Mouse (Mus musculus) stomach, embryonic 14.5 days (tissue): Measurements from ENCODE around the gene Jam2. TPM values are rescaled to one million over a fixed set of nuclear protein-coding genes. Genes with fewer than 3 reads are reported as not detected.

Experiments
- ATAC-seq: fragments of 200-750 bp; cut with Nextera tagmentation; 2 replicates; pipeline ENCODE4 v1.8.0; 2017; ENCODE audit warnings: low read depth, moderate TSS enrichment; ENCODE audit not compliant: insufficient number of reproducible peaks, insufficient read depth, low FRiP score
- H3K27ac ChIP-seq: fragments of 300-500 bp; sonication (generic); 2 replicates; pipeline ENCODE4 v1.5.1; 2014; ENCODE audit warnings: mild to moderate bottlenecking, low read length, moderate library complexity, mixed read lengths
- H3K27me3 ChIP-seq: fragments of 300-500 bp; sonication (generic); 2 replicates; pipeline ENCODE4 v1.6.1; 2014; ENCODE audit warnings: low read length, control low read depth, mixed read lengths; ENCODE audit not compliant: control insufficient read depth, insufficient read depth
- H3K36me3 ChIP-seq: fragments of 300-500 bp; sonication (generic); 2 replicates; pipeline ENCODE4 v1.6.1; 2014; ENCODE audit warnings: mild to moderate bottlenecking, control low read depth, low read length, moderate library complexity, mixed read lengths; ENCODE audit not compliant: control insufficient read depth, insufficient read depth
- H3K4me1 ChIP-seq: fragments of 300-500 bp; sonication (generic); 2 replicates; pipeline ENCODE4 v1.6.1; 2014; ENCODE audit warnings: low read length, control low read depth, mixed read lengths; ENCODE audit not compliant: control insufficient read depth, insufficient read depth
- H3K4me2 ChIP-seq: fragments of 300-500 bp; sonication (generic); replicated peaks from 2 replicates; pipeline ENCODE4 v1.6.1; 2014; ENCODE audit warnings: low read depth, low read length, control low read depth
- H3K4me3 ChIP-seq: fragments of 300-500 bp; sonication (generic); 2 replicates; pipeline ENCODE4 v1.5.1; 2014; ENCODE audit warnings: low read depth, low read length, control low read depth
- H3K9ac ChIP-seq: fragments of 300-500 bp; sonication (generic); replicated peaks from 2 replicates; pipeline ENCODE4 v1.6.1; 2014; ENCODE audit warnings: low read depth, mild to moderate bottlenecking, control low read depth, low read length, moderate library complexity, mixed read lengths
- H3K9me3 ChIP-seq: fragments of 300-500 bp; sonication (generic); 2 replicates; pipeline ENCODE4 v1.6.1; 2016; ENCODE audit warnings: low read depth, low read length, control low read depth; ENCODE audit not compliant: control insufficient read depth
- WGBS: fragments of 180-500 bp; shearing (Covaris S2); extraction: QIAGEN DNeasy Blood & Tissue Kit; methylation state at CpG from one replicate; pipeline ENCODE4 v1.1.7; 2014; 5-methylcytosine and 5-hydroxymethylcytosine counted together
- polyA plus RNA-seq: library from polyadenylated mRNA; unstranded; fragments of >200 nt; fragmentation: Nextera tagmentation; extraction: Ambion mirVana; gene quantifications from 2 replicates; pipeline ENCODE4 v1.2.1, GENCODE M21; 2014

Jam2 gene
- polyA plus RNA-seq, 1 experiment from 2014 or later = 5.2 TPM

DNA sequence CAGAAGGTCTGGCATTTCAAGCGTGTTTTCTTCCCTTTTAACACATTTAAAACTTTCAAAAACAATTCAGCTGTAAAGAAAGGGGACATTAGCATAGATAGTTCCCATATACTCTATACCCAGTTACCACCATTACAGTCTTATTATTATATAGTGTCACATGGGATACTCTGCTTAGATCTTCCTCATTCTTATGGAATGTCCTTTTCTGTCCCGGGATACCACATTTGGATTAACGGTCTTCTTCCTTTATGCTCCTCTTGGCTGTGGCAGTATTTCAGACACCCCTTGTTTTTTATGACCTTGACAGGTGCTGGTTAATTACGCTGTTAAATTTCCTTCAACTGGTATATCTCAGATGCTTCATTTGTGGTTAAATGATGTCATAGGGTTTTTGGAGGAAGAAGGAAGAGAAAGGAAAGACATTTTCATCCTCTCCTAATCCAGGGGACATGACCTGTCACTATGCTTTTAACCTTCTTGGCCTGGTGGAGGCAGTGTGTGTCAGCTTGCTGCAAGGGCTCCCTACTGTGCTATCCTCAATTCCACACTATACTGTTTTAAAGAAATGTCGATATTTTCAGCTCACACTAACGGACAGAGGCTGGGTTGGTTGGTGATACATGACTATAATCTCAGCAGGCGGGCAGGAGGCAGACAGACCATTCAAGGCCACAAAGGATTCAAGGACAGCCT is 2.3 kb downstream of the Jam2 start:
- WGBS = 63% methylated on average over 7 of the region's 7 CpGs
- Histone ChIP-seq H3K9me3 (peaks cover 7% of the 10 kb centered on the region; the same call in 1 of the 2 replicates), H3K4me1 (no peaks in the 10 kb centered on the region), H3K4me2 (no peak overlapping the region), H3K9ac (no peak overlapping the region), H3K36me3 (no peaks in the 10 kb centered on the region), H3K4me3 (no peak overlapping the region), H3K27ac (no peak overlapping the region), H3K27me3 (no peaks in the 10 kb centered on the region)
- ATAC-seq = no peak

DNA sequence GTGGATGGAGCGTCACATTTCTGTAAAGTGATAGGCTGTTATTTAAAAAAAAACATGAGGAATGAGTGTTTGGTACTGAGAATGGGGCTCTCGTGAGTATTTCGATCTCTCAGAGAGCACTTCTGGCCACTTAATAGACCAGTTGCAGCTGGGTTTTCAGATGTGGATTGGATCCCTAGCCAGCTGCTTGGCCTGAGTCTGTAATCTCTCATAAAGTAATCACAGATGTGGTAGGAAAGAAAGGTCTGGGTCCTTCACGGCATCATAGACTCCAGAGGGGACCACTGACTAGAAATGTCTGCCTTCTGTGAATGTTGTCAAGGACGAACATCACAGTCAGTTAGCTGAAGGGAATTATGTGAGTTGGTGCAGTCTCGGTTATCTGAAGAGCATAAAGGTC is 4.5 kb downstream of the Jam2 start:
- WGBS = 77% methylated on average over 6 of the region's 6 CpGs
- no peaks in the 10 kb centered on the region for H3K27me3 ChIP-seq
- H3K9ac ChIP-seq = no peak overlapping the region
- ATAC-seq = no peak
- no peaks in the 10 kb centered on the region for H3K36me3 ChIP-seq
- H3K4me2 ChIP-seq = no peak overlapping the region
- H3K4me1 ChIP-seq = no peaks in the 10 kb centered on the region
- H3K27ac ChIP-seq = no peak overlapping the region
- peaks cover 7% of the 10 kb centered on the region; the same call in 1 of the 2 replicates for H3K9me3 ChIP-seq
- H3K4me3 ChIP-seq = no peak overlapping the region

DNA sequence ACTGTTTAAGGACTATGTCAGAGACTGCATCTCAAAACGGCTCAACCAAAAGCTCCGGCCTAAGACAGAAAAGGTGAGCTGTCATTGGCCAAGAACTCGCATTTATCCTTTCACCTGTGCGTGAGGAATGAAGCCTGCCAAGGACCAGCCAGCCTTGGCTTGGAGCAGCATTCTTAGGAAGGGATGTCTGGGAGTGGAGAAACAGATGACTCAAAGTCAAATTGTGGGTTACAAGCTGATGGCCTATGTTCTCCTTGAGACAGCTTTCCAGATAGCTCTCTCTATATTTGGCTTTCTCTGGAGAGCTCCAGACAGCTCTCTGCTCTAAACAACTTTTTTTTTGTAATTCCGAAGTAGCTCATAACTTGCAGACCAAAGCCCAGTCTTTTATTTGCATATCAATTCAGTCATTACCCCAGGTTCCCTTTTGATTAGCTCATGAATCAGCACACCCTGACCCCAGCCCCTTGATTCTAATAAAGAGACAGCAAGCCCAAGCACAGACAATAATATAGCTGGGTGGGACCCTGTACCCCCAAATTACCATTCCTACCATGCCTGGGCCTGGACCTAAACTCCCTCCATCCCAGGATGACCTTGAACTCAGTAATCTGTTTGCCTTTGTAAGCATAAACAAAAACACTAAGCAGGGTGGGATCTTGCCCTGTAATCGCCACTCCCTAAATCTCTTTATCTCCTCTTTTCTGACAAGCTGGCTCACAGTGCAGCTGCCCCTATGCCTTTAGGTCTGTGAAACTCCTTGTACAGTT is 5.1 kb downstream of the Jam2 start:
- WGBS = 86% methylated on average over 6 of the region's 6 CpGs
- H3K27ac ChIP-seq = no peak overlapping the region
- no peak overlapping the region for H3K9ac ChIP-seq
- no peaks in the 10 kb centered on the region for H3K4me1 ChIP-seq
- no peak for ATAC-seq
- no peak overlapping the region for H3K4me2 ChIP-seq
- H3K27me3 ChIP-seq = no peaks in the 10 kb centered on the region
- H3K36me3 ChIP-seq = no peaks in the 10 kb centered on the region
- no peak overlapping the region for H3K4me3 ChIP-seq
- peaks cover 7% of the 10 kb centered on the region; the same call in 1 of the 2 replicates for H3K9me3 ChIP-seq

DNA sequence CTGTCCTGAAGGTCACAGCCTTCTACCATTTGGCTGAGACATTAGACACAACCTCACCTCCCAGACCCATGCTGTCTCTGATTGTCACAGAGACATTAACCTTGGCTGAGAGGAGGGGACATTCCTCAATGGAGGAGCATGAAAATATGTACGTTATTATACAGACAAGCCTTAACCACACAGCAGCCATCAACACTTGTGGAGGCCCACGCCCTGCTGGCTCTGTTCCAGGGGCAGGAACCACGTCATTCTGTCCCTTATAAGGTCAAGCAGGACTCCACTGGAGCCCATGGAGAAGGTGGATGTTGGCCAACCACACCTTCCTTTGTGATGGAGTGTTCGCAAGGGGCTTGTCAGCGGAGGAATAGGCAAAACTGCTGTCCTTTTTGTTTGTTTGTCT is 5.8 kb downstream of the Jam2 start:
- no peak overlapping the region for H3K4me2 ChIP-seq
- WGBS = 74% methylated on average over 5 of the region's 5 CpGs

DNA sequence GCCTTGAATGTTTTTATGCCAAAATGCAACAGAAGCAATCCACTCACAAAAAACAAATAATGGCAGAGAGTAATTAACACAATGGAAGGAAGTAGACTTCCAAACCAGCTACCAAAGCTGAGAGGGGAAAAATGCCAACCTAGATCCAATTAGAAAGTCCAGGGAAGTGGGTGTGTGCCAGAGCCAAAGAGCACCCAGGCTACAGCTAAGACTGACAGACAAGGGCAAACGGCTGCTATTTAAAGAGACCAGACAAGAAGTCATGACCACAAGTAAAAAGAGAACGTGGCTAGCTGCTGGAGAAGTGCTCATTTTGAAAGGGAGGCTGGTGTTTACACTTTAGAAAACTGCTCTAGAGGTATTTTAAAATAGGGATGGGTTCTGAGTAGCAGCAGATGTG is 9.4 kb downstream of the Jam2 start:
- no peak overlapping the region for H3K9ac ChIP-seq
- WGBS = 38% methylated on average over 2 of the region's 2 CpGs
- no peaks in the 10 kb centered on the region for H3K27me3 ChIP-seq
- no peak overlapping the region for H3K4me3 ChIP-seq
- H3K36me3 ChIP-seq = no peaks in the 10 kb centered on the region
- peaks cover 7% of the 10 kb centered on the region; the same call in 1 of the 2 replicates for H3K9me3 ChIP-seq
- H3K4me2 ChIP-seq = no peak overlapping the region
- no peak overlapping the region for H3K27ac ChIP-seq
- H3K4me1 ChIP-seq = no peaks in the 10 kb centered on the region
- ATAC-seq = no peak

More for the DNA sequence above, 5.8 kb downstream of the Jam2 start:
- peaks cover 7% of the 10 kb centered on the region; the same call in 1 of the 2 replicates for H3K9me3 ChIP-seq
- no peak overlapping the region for H3K27ac ChIP-seq
- no peak overlapping the region for H3K4me3 ChIP-seq
- no peak overlapping the region for H3K9ac ChIP-seq
- no peaks in the 10 kb centered on the region for H3K36me3 ChIP-seq
- no peak for ATAC-seq
- H3K4me1 ChIP-seq = no peaks in the 10 kb centered on the region
- no peaks in the 10 kb centered on the region for H3K27me3 ChIP-seq

DNA sequence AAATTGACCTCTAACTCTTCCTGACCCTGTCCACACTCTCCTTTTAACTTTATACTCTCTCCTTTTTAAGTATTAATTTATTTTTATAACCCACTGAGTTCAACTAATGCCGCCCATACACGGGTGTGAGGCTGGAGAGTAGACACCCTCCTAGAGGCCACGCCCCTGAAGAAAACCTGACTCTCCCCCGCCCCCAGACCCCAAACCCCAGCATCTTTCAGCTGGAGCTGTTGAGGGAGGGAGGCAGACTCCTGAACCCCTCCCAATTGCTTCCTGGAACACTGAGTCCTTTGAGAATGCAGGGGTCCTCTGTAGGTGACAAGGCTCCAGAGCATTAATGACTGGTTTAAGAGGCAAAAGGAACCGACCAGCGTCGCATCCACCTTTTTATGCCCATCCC is 11.0 kb downstream of the Jam2 start:
- WGBS = 28% methylated on average over 7 of the region's 7 CpGs
- H3K36me3 ChIP-seq = no peaks in the 10 kb centered on the region

DNA sequence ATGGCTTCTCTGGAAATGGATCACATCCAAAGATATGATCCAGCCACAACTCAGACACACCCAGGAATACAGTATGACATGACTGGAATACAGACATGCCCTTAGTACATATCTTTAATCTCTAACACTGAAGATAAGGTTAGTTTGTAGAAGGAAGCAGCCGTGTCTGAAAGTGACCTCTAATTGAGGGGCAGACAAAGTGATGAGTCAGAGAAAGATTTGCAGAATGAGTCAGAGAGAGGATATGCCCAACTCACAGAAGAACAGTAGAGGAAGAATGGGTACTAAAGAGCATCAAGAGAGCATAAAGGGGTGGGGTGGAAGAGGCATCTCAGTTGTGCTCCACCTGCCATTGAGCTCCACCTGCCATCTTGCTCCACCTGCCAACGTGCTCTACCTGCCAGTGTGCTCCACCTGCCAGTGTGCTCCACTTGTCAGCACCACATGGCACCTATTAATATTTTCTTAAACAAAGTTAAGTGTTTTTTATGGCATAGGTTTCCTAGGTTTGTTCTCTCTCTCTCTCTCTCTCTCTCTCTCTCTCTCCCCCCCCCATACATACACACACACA is 16.8 kb downstream of the Jam2 start:
- H3K27me3 ChIP-seq = no peaks in the 10 kb centered on the region
- H3K4me1 ChIP-seq = no peaks in the 10 kb centered on the region
- 73% methylated on average over 2 of the region's 2 CpGs for WGBS
- no peak overlapping the region for H3K4me2 ChIP-seq
- no peaks in the 10 kb centered on the region for H3K36me3 ChIP-seq
- no peak overlapping the region for H3K9ac ChIP-seq
- no peaks in the 10 kb centered on the region for H3K9me3 ChIP-seq
- no peak overlapping the region for H3K27ac ChIP-seq
- no peak for ATAC-seq
- no peak overlapping the region for H3K4me3 ChIP-seq

More for the DNA sequence above, 11.0 kb downstream of the Jam2 start:
- H3K27me3 ChIP-seq = no peaks in the 10 kb centered on the region
- H3K4me3 ChIP-seq = no peak overlapping the region
- H3K9ac ChIP-seq = no peak overlapping the region
- no peaks in the 10 kb centered on the region for H3K4me1 ChIP-seq
- no peak for ATAC-seq
- H3K4me2 ChIP-seq = no peak overlapping the region
- H3K27ac ChIP-seq = no peak overlapping the region
- H3K9me3 ChIP-seq = no peaks in the 10 kb centered on the region

DNA sequence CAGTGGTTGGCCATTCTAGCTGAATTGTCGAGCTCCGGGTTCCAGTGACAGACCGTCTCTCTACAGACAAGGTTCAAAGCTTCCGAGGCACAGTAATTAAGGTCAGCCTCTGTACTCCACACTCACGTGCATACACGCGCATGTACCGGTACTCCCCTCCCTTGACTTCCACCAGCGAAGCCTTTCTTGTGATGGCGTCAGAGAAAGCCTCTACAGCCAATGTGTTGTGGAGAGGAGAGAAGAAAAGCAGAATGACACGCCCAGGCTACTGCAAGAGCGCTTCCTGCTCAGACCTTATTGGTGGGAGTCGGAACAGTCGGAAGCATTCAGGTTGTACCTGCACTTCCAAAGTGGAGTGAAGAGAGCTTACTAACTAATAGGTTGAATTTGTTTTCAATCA is 19.5 kb downstream of the Jam2 start:
- Histone ChIP-seq H3K36me3 (no peaks in the 10 kb centered on the region), H3K27me3 (no peaks in the 10 kb centered on the region), H3K27ac (no peak overlapping the region), H3K4me1 (no peaks in the 10 kb centered on the region), H3K9me3 (no peaks in the 10 kb centered on the region), H3K9ac (no peak overlapping the region), H3K4me3 (no peak overlapping the region), H3K4me2 (no peak overlapping the region)
- 85% methylated on average over 14 of the region's 14 CpGs for WGBS
- ATAC-seq = no peak
